Mouse (Mus musculus) liver, adult 2 months (tissue): ENCODE data around the gene Cttn.

ENCODE experiments used
- CTCF ChIP-seq: fragments of 200-500 bp; IDR thresholded peaks from 2 replicates; pipeline ENCODE4 v1.5.1; 2011; ENCODE audit warnings: low read depth, low read length, control low read depth
- POLR2A ChIP-seq: fragments of 200-500 bp; IDR thresholded peaks from 2 replicates; pipeline ENCODE4 v1.6.1; 2011; ENCODE audit warnings: low read length, control low read depth; ENCODE audit not compliant: insufficient read depth; ENCODE audit errors: extremely low read depth

DNA sequence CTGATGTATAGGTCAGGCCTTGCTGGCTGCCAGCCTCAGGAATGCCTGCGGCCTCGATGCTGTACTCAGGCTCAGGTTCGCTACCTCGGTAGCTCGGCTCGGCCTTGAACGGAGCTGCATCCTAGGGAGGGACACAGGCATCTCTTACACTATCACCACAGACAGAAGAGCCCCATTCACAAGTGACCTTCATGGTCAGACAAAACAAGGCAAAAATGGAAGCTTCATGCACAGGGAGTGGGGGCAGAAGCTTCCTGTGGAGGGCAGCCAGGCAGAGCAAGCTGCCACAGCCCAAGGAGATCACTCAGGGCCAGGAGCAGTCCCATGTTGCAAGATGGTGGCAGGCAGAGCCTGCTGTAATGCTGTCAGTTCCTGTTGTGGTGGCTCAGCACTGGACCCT, 32.0 kb downstream of the Cttn start:
- no peak for TF ChIP-seq POLR2A
- TF ChIP-seq CTCF, result no peak
